ENCODE assay signal across 14 mouse cellular contexts in the genomic region with DNA sequence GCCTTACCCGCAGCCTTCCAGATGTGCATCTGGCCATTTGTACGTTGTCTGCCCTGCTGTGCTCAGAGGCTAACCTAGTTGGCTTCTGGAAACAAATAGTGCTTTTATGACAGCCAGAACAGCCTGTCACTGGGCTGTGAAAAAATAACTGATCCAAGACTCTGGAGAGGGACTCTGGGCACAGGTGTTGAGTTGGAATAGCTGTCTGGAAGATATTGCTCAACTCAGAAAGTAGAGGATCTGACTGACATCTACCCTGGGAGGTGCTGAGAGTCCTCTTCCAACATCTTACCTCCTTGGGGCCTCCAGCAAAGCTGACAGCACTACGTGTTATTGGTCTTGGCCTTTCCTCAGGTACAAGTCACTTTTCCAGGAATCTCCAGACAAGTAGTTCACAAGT. TPM values are rescaled to one million over a fixed set of nuclear protein-coding genes. Genes with fewer than 3 reads are reported as not detected.
A peak's percentile ranks its signal among the peaks of the same experiment; 100 is the strongest.
DNase-seq lines count a peak whose midpoint lies in the region; ATAC-seq lines count a peak whose summit lies in the region.
"Had no signal": no experiment of that assay in that cellular context is flagged by ENCODE, and none has a peak within 500 bp of the region (broad histone marks: within the 10 kb centered on the region; RNA-seq: fewer than 3 reads in every experiment).

No protein-coding gene starts in this region.

- 0 out of 2 replicates have a peak, but pooled peaks cover 3% of the 10 kb centered on the region for H3K36me3 ChIP-seq in forebrain, embryonic 15.5 days
- H3K36me3 ChIP-seq in forebrain, embryonic 12.5 days (replicated peaks) = peaks cover 5% of the 10 kb centered on the region; the same call in 1 of the 2 replicates
- no peaks in the 10 kb centered on the region for H3K36me3 ChIP-seq in hindbrain, embryonic 10.5 days
- H3K36me3 ChIP-seq in hindbrain, embryonic 12.5 days = peaks cover 8% of the 10 kb centered on the region
- no peaks in the 10 kb centered on the region; the same call in 1 of the 2 replicates for H3K36me3 ChIP-seq in limb, embryonic 11.5 days (ENCODE audit: control insufficient read depth, insufficient read depth, low read length)
- H3K36me3 ChIP-seq in limb, embryonic 10.5 days = 0 out of 2 replicates have a peak, but pooled peaks cover 3% of the 10 kb centered on the region
- H3K36me3 ChIP-seq in hindbrain, embryonic 15.5 days = peaks cover 18% of the 10 kb centered on the region

- peaks cover 28% of the 10 kb centered on the region for H3K4me1 ChIP-seq in forebrain, embryonic 15.5 days
- H3K4me1 ChIP-seq in forebrain, embryonic 12.5 days = no peaks in the 10 kb centered on the region
- H3K4me1 ChIP-seq in hindbrain, embryonic 10.5 days (replicated peaks) = peaks cover 30% of the 10 kb centered on the region
- peaks cover 13% of the 10 kb centered on the region; the same call in 1 of the 2 replicates for H3K4me1 ChIP-seq in hindbrain, embryonic 12.5 days
- H3K4me1 ChIP-seq in limb, embryonic 11.5 days (ENCODE audit: control insufficient read depth, insufficient read depth, low read length) = peaks cover 7% of the 10 kb centered on the region
- H3K4me1 ChIP-seq in limb, embryonic 10.5 days = peaks cover 19% of the 10 kb centered on the region
- peaks cover 28% of the 10 kb centered on the region for H3K4me1 ChIP-seq in hindbrain, embryonic 15.5 days (replicated peaks)

- H3K27me3 ChIP-seq in forebrain, embryonic 15.5 days = no peaks in the 10 kb centered on the region
- no peaks in the 10 kb centered on the region for H3K27me3 ChIP-seq in forebrain, embryonic 12.5 days
- H3K27me3 ChIP-seq in hindbrain, embryonic 10.5 days (ENCODE audit: insufficient read depth, poor library complexity, severe bottlenecking) = no peaks in the 10 kb centered on the region
- H3K27me3 ChIP-seq in hindbrain, embryonic 12.5 days = no peaks in the 10 kb centered on the region
- H3K27me3 ChIP-seq in limb, embryonic 11.5 days (ENCODE audit: control insufficient read depth, insufficient read depth, low read length) = no peaks in the 10 kb centered on the region
- H3K27me3 ChIP-seq in limb, embryonic 10.5 days (ENCODE audit: low read depth, poor library complexity, severe bottlenecking) = no peaks in the 10 kb centered on the region
- H3K27me3 ChIP-seq in hindbrain, embryonic 15.5 days = no peaks in the 10 kb centered on the region
- H3K27me3 ChIP-seq: CH12.LX; neural tube, embryonic 12.5 days had no signal

- peak overlapping the region; percentile 74 for H3K27ac ChIP-seq in forebrain, embryonic 15.5 days (replicated peaks)
- H3K27ac ChIP-seq in forebrain, embryonic 12.5 days = no peak overlapping the region
- H3K27ac ChIP-seq in hindbrain, embryonic 10.5 days = peak overlapping the region; percentile 41; the same call in 1 of the 2 replicates
- no peak overlapping the region for H3K27ac ChIP-seq in hindbrain, embryonic 12.5 days
- 0 out of 2 replicates have a peak overlapping the region, but pooled peaks have one; percentile 18 for H3K27ac ChIP-seq in limb, embryonic 11.5 days (replicated peaks; ENCODE audit: low read depth, low read length)
- H3K27ac ChIP-seq in limb, embryonic 10.5 days = no peak overlapping the region
- H3K27ac ChIP-seq in hindbrain, embryonic 15.5 days (replicated peaks) = peak overlapping the region; percentile 50
- H3K27ac ChIP-seq: neural tube, embryonic 12.5 days; stomach, postnatal 0 days had no signal

- H3K9ac ChIP-seq in forebrain, embryonic 15.5 days (replicated peaks) = no peak overlapping the region
- no peak overlapping the region for H3K9ac ChIP-seq in forebrain, embryonic 12.5 days
- H3K9ac ChIP-seq in hindbrain, embryonic 12.5 days = no peak overlapping the region
- no peak overlapping the region for H3K9ac ChIP-seq in limb, embryonic 11.5 days (ENCODE audit: low read length)
- H3K9ac ChIP-seq in hindbrain, embryonic 15.5 days = no peak overlapping the region
- H3K9ac ChIP-seq: neural tube, embryonic 12.5 days had no signal

- no peak for DNase-seq in hindbrain, embryonic 10.5 days (ENCODE audit: low spot score)
- no peak for DNase-seq in limb, embryonic 11.5 days (ENCODE audit: low spot score)
- no peak for DNase-seq in limb, embryonic 10.5 days (ENCODE audit: low spot score)
- DNase-seq in lung, postnatal 10 days = no peak
- DNase-seq: embryo, embryonic 11 days; liver had no signal

- 75% methylated on average over 3 of the region's 3 CpGs for WGBS in forebrain, embryonic 15.5 days
- 89% methylated on average over 3 of the region's 3 CpGs for WGBS in forebrain, embryonic 12.5 days
- WGBS in hindbrain, embryonic 10.5 days = 83% methylated on average over 3 of the region's 3 CpGs
- 82% methylated on average over 3 of the region's 3 CpGs for WGBS in hindbrain, embryonic 12.5 days
- WGBS in limb, embryonic 11.5 days = 62% methylated on average over 3 of the region's 3 CpGs
- 81% methylated on average over 3 of the region's 3 CpGs for WGBS in limb, embryonic 10.5 days
- WGBS in hindbrain, embryonic 15.5 days = 64% methylated on average over 3 of the region's 3 CpGs

- H3K4me3 ChIP-seq in forebrain, embryonic 15.5 days = no peak overlapping the region
- no peak overlapping the region for H3K4me3 ChIP-seq in forebrain, embryonic 12.5 days (replicated peaks)
- no peak overlapping the region for H3K4me3 ChIP-seq in hindbrain, embryonic 10.5 days
- H3K4me3 ChIP-seq in hindbrain, embryonic 12.5 days = no peak overlapping the region
- no peak overlapping the region for H3K4me3 ChIP-seq in limb, embryonic 11.5 days (ENCODE audit: low read depth, low read length)
- H3K4me3 ChIP-seq in limb, embryonic 10.5 days = no peak overlapping the region
- no peak overlapping the region for H3K4me3 ChIP-seq in hindbrain, embryonic 15.5 days
- H3K4me3 ChIP-seq: neural tube, embryonic 12.5 days had no signal

- no peaks in the 10 kb centered on the region for H3K9me3 ChIP-seq in forebrain, embryonic 15.5 days
- no peaks in the 10 kb centered on the region for H3K9me3 ChIP-seq in forebrain, embryonic 12.5 days
- H3K9me3 ChIP-seq in hindbrain, embryonic 10.5 days = no peaks in the 10 kb centered on the region
- no peaks in the 10 kb centered on the region for H3K9me3 ChIP-seq in hindbrain, embryonic 12.5 days (replicated peaks)
- no peaks in the 10 kb centered on the region for H3K9me3 ChIP-seq in limb, embryonic 11.5 days (ENCODE audit: control insufficient read depth, low read length)
- H3K9me3 ChIP-seq in limb, embryonic 10.5 days (replicated peaks) = no peaks in the 10 kb centered on the region
- no peaks in the 10 kb centered on the region for H3K9me3 ChIP-seq in hindbrain, embryonic 15.5 days
- H3K9me3 ChIP-seq: neural tube, embryonic 12.5 days had no signal

- H3K4me2 ChIP-seq in forebrain, embryonic 15.5 days (replicated peaks) = no peak overlapping the region
- no peak overlapping the region for H3K4me2 ChIP-seq in forebrain, embryonic 12.5 days
- H3K4me2 ChIP-seq in hindbrain, embryonic 12.5 days (replicated peaks) = no peak overlapping the region
- H3K4me2 ChIP-seq in limb, embryonic 11.5 days (ENCODE audit: low read depth, severe bottlenecking) = no peak overlapping the region
- no peak overlapping the region for H3K4me2 ChIP-seq in hindbrain, embryonic 15.5 days
- H3K4me2 ChIP-seq: neural tube, embryonic 12.5 days had no signal

- no peak for ATAC-seq in forebrain, embryonic 15.5 days (replicated peaks)
- ATAC-seq in forebrain, embryonic 12.5 days (ENCODE audit: low FRiP score) = no peak
- ATAC-seq in hindbrain, embryonic 12.5 days (ENCODE audit: low FRiP score) = no peak
- no peak for ATAC-seq in limb, embryonic 11.5 days (ENCODE audit: insufficient number of reproducible peaks, low FRiP score, low TSS enrichment, low read depth)
- ATAC-seq in hindbrain, embryonic 15.5 days (ENCODE audit: low FRiP score, low read depth) = no peak
- ATAC-seq: lung, postnatal 0 days had no signal

RNA-seq across cellular contexts. Expression of gene Srebf1, which starts 33.3 kb away (rescaled TPM):
- 48.2 and 52.7 TPM in 2 replicates for polyA plus RNA-seq in forebrain, embryonic 15.5 days (2015; fragmentation: Nextera tagmentation; extraction: Ambion mirVana)
- polyA plus RNA-seq in forebrain, embryonic 12.5 days (2016; fragmentation: Nextera tagmentation; extraction: Ambion mirVana) = 58.0 and 58.1 TPM in 2 replicates
- polyA plus RNA-seq in hindbrain, embryonic 10.5 days (2016; fragmentation: Nextera tagmentation; extraction: Ambion mirVana) = 45.0 and 55.8 TPM in 2 replicates
- 49.2 and 51.9 TPM in 2 replicates for polyA plus RNA-seq in hindbrain, embryonic 12.5 days (2016; fragmentation: Nextera tagmentation; extraction: Ambion mirVana)
- polyA plus RNA-seq in limb, embryonic 11.5 days (2014; fragmentation: Nextera tagmentation; extraction: Ambion mirVana) = 53.2 and 55.3 TPM in 2 replicates
- polyA plus RNA-seq in limb, embryonic 10.5 days (2016; fragmentation: Nextera tagmentation; extraction: Ambion mirVana) = 56.2 and 56.6 TPM in 2 replicates
- polyA plus RNA-seq in hindbrain, embryonic 15.5 days (2015; fragmentation: Nextera tagmentation; extraction: Ambion mirVana) = 47.7 and 50.9 TPM in 2 replicates

Comparison
In these comparisons a context has a peak if more than half of its experiments do, and no peak if none do; other contexts are left out.
1. H3K27ac ChIP-seq: peak in forebrain, embryonic 15.5 days (single experiment), hindbrain, embryonic 10.5 days (single experiment), limb, embryonic 11.5 days (single experiment) and hindbrain, embryonic 15.5 days (single experiment); none in forebrain, embryonic 12.5 days (single experiment), hindbrain, embryonic 12.5 days (single experiment) and limb, embryonic 10.5 days (single experiment).